In the genomic region with DNA sequence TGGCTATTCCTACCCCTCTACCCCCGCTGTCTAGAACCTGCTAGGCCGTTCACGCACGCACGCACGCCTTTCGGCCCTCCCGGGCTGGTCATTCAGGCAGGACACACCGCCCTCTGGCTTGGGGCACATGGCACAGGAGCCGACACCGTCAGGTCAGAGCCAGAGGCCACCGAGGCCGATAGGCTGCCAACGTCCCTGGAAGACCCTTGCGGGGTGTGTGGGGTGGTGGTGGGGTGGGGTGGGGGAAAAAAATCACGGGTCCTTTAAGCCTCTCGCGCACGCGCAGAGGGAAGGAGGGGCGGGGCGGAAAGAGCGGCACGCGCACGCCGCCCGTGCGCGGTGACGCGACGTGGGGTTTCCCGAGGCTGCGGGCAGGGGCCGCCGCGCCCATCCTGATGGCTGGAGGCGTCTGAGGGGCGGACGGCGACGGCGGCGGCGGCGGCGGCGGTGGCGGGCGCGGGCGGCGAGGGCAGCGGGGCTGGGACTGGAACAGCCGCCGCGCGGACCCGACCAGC, we compare ENCODE assay signal across 8 mouse cellular contexts. TPM values are rescaled to one million over a fixed set of nuclear protein-coding genes. Genes with fewer than 3 reads are reported as not detected.
DNase-seq lines count a peak whose midpoint lies in the region; ATAC-seq and TF ChIP-seq lines count a peak whose summit lies in the region.

A gene (plus strand): TSS at position 372 of the 515 bp plus-strand sequence.

- TF ChIP-seq CTCF in Patski (IDR thresholded peaks at IDR 0.05): no peak

- no peak for ATAC-seq in Patski
- ATAC-seq in hindbrain, embryonic 14.5 days (ENCODE audit: low FRiP score): peak; percentile 85

- peak within 1 kb of the TSS; percentile 86 for H3K4me3 ChIP-seq in hindbrain, embryonic 14.5 days (replicated peaks; ENCODE audit: low read length)

- H3K27ac ChIP-seq in hindbrain, embryonic 14.5 days: peak within 1 kb of the TSS; percentile 97

- peak within 1 kb of the TSS; percentile 99 for H3K9ac ChIP-seq in hindbrain, embryonic 14.5 days

- no peaks in the 10 kb centered on the region for H3K9me3 ChIP-seq in hindbrain, embryonic 14.5 days (ENCODE audit: control insufficient read depth, low read length)

- in situ Hi-C loops in Patski (cut with MboI; ENCODE audit: low pct_unique_long_range_greater_than_20kb): no loop called here

- no peaks in the 10 kb centered on the region for H3K36me3 ChIP-seq in hindbrain, embryonic 14.5 days (replicated peaks; ENCODE audit: control insufficient read depth, insufficient read depth)

- no peaks in the 10 kb centered on the region for H3K27me3 ChIP-seq in Patski
- no peaks in the 10 kb centered on the region for H3K27me3 ChIP-seq in hindbrain, embryonic 14.5 days (ENCODE audit: control insufficient read depth, insufficient read depth, low read length)

- peak within 1 kb of the TSS; percentile 92 for H3K4me2 ChIP-seq in hindbrain, embryonic 14.5 days (replicated peaks)

- peaks cover 51% of the 10 kb centered on the region for H3K4me1 ChIP-seq in hindbrain, embryonic 14.5 days (replicated peaks; ENCODE audit: control insufficient read depth, insufficient read depth, low read length)

- CTCF ChIA-PET in Patski (lab: Charles Lee): no interaction called here

- DNase-seq in Patski (ENCODE audit: low read depth, low spot score): no peak
- peak; percentile 99 for DNase-seq in cerebellum, postnatal 14 days
- peak; percentile 88 to 90 for DNase-seq in frontal cortex, postnatal 25 days (ENCODE audit: low spot score in 2 of 2)
- DNase-seq in hindbrain, embryonic 14.5 days (ENCODE audit: low spot score): peak; percentile 97
- DNase-seq in layer of hippocampus, postnatal 36 days: peak; percentile 90 to 93
- DNase-seq in lung, postnatal 36 days: peak; percentile 95
- DNase-seq in retina, postnatal 1 day: peak; percentile 94
- peak; percentile 86 to 93 for DNase-seq in urinary bladder, adult 18-20 months (ENCODE audit: low spot score in 2 of 2)

- POLR2A ChIA-PET in Patski (lab: Charles Lee): no interaction called here

- under 1% methylated on average over 35 of the region's 60 CpGs for WGBS in hindbrain, embryonic 14.5 days

RNA-seq across cellular contexts. Expression of the gene that starts here (rescaled TPM):
- 287 TPM for polyA plus RNA-seq in Patski (2021)
- polyA plus RNA-seq in hindbrain, embryonic 14.5 days (2014; fragmentation: Nextera tagmentation; extraction: Ambion mirVana): 1,126 and 1,185 TPM in 2 replicates
- total RNA-seq in layer of hippocampus, postnatal 36 days (2021): 100 to 1,000 TPM; 744 to 792 TPM
